Mouse (Mus musculus) E14TG2a.4 (cell line): Measurements from ENCODE around the gene Plcl2.

Source experiments
- H3K27me3 ChIP-seq: 2 replicates; pipeline ENCODE4 v1.6.1; 2014; ENCODE audit warnings: low read length, control low read depth; ENCODE audit not compliant: insufficient read depth
- H3K36me3 ChIP-seq: 2 replicates; pipeline ENCODE4 v1.6.1; 2014; ENCODE audit warnings: low read length, control low read depth; ENCODE audit not compliant: insufficient read depth
- H3K4me1 ChIP-seq: replicated peaks from 2 replicates; pipeline ENCODE4 v1.6.1; 2014; ENCODE audit warnings: low read depth, low read length, control low read depth
- H3K4me3 ChIP-seq: replicated peaks from 2 replicates; pipeline ENCODE4 v1.5.1; 2014; ENCODE audit warnings: mild to moderate bottlenecking, low read length
- H3K9me3 ChIP-seq: 2 replicates; pipeline ENCODE4 v1.6.1; 2014; ENCODE audit warnings: low read length, control low read depth
- CTCF ChIP-seq: conservative IDR thresholded peaks from 2 replicates; pipeline ENCODE4 v1.5.1; 2014; ENCODE audit warnings: low read length
- NANOG ChIP-seq: IDR thresholded peaks from 2 replicates; pipeline ENCODE4 v1.6.1; 2014; ENCODE audit warnings: borderline replicate concordance, low read length, mixed read lengths
- POU5F1 ChIP-seq: IDR thresholded peaks from 2 replicates; pipeline ENCODE4 v1.6.1; 2014; ENCODE audit warnings: low read length, borderline replicate concordance

Plcl2 gene

DNA sequence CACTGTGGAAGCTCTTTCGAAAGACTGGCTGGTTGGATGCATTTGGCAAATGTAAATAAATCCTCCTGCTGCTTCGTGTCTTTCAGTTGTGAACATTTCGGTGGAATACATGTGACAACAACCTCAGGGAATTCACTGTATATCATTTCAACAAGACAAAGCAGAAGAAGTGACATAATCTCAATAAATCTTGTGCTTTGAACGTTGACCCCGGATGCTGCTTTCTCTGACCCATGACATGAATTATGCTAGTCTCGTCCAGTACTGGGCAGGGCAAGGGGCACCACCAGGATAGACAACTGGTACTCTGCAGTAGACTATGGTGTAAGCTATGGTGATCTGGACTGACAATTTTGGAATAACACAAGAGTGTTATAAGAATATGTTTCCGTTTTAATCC is 28.3 kb upstream of the Plcl2 start:
- H3K4me3 ChIP-seq: no peak overlapping the region
- no peaks in the 10 kb centered on the region for H3K27me3 ChIP-seq
- TF ChIP-seq NANOG (no peak), CTCF (no peak), POU5F1 (no peak)
- no peaks in the 10 kb centered on the region for H3K9me3 ChIP-seq
- no peaks in the 10 kb centered on the region for H3K4me1 ChIP-seq
- no peaks in the 10 kb centered on the region for H3K36me3 ChIP-seq

DNA sequence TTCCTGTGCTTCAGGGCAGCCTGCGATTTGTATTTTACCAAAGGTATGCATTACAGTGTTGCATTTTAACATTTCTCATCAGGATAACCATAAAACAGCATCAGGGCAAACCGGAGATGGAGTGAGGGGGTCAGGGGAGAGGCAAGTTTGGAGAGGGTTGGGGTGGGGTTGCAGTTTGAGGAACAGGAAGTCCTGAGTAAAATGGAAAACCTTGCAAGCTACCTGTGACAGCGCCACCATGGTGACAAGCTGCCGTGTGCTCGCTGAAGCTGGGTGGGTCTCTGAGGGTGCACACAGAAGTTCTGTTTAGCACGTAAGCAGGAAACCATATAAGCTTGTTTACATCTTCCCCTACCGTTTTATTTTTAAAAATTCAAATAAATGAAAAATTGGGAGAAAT is 25.5 kb upstream of the Plcl2 start:
- no peaks in the 10 kb centered on the region for H3K4me1 ChIP-seq
- no peaks in the 10 kb centered on the region for H3K27me3 ChIP-seq
- no peaks in the 10 kb centered on the region for H3K9me3 ChIP-seq
- no peak overlapping the region for H3K4me3 ChIP-seq
- H3K36me3 ChIP-seq: no peaks in the 10 kb centered on the region
- no peak for TF ChIP-seq NANOG
- TF ChIP-seq CTCF: no peak
- TF ChIP-seq POU5F1: no peak

DNA sequence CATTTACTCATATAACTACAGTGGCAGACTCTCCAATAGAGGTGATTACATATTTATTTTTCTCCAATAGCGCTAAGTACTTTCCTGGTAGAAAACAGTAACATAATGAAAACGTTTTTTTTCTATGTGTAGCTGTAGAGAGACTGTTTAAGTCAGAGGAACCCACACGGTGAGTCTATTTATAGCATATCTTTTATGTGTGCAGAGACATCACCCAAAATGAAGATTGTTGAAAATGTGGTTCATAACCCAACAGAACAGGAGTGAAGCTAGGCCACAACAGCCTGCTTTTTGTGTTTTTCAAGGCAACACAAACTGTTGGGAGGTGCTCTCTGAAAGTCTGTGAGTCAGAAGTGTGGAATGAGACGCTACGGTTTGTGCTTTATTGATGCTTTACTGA is 24.2 kb upstream of the Plcl2 start:
- Histone ChIP-seq H3K9me3 (no peaks in the 10 kb centered on the region), H3K27me3 (no peaks in the 10 kb centered on the region), H3K4me3 (no peak overlapping the region), H3K36me3 (no peaks in the 10 kb centered on the region), H3K4me1 (no peaks in the 10 kb centered on the region)
- TF ChIP-seq POU5F1 (no peak), NANOG (no peak), CTCF (no peak)

DNA sequence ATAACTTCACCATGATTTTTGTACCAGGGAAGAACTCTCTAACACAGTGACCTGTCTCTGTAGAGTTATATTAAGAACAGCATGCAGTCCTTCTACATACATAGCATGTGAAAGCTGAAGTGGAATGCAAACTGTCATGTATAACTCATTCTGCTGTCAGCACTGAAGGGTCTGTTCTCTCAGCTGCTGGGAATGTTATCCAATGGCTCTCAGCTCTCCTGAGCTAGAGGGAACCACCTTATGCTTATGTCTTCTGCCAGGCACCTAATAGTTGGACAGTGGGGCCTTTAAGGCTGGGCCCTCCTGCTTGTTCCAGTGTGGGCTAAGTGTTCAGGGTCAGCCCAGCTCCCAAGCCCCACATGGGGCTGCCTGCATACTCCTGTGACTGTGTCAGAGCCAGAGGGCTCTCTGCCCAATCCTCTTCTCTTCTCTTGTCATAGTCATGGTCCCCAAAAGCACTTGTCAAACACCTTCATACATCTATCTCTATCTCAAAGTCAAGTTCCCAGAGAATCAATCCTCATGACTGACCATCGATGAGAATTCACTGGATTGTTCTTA is 22.1 kb upstream of the Plcl2 start:
- H3K27me3 ChIP-seq: no peaks in the 10 kb centered on the region
- no peak overlapping the region for H3K4me3 ChIP-seq
- TF ChIP-seq CTCF: no peak
- TF ChIP-seq NANOG: no peak
- TF ChIP-seq POU5F1: no peak
- H3K9me3 ChIP-seq: no peaks in the 10 kb centered on the region
- H3K4me1 ChIP-seq: no peaks in the 10 kb centered on the region
- no peaks in the 10 kb centered on the region for H3K36me3 ChIP-seq

DNA sequence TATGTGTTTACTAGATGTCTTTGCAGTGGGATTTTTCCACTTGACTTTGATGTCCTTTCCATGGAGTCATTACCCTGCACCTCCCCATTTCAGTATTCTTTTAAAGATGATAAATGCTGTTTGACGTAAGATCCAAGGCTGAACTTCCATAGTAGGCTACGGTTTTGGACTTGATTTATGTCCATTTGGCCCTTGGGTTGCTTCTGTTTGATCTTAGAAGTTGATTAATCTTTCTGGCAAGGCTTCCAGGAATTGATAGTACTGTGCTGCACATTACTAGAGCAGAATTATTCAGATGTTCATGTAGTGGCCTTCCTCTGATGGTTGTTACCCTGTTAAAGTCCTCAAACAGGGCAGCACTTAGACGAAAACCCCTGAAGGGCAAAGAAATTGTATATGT is 21.5 kb upstream of the Plcl2 start:
- no peaks in the 10 kb centered on the region for H3K36me3 ChIP-seq
- H3K27me3 ChIP-seq: no peaks in the 10 kb centered on the region
- no peak overlapping the region for H3K4me3 ChIP-seq
- H3K9me3 ChIP-seq: no peaks in the 10 kb centered on the region
- no peak for TF ChIP-seq NANOG
- no peak for TF ChIP-seq POU5F1
- no peak for TF ChIP-seq CTCF
- H3K4me1 ChIP-seq: no peaks in the 10 kb centered on the region

DNA sequence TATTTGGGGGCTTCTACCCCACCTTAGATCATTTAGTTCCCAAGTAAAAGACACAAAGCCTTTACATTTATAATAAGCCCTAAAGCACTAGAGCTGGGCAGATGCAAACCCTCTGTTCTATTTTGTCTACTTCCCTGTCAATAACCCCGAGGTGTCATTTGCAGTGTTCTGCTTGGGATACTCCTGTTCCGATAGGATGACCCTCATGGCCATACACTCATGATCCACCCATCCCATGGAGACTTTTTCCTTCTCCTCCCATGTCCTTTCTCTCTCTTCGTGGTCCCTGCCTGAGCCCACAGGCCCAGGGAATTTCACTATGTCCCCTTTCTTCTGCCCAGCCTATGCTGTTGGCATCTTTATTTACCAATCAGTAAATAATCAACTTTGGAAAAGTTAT is 20.8 kb upstream of the Plcl2 start:
- Histone ChIP-seq H3K9me3 (no peaks in the 10 kb centered on the region), H3K27me3 (no peaks in the 10 kb centered on the region)
- TF ChIP-seq POU5F1 (no peak), NANOG (no peak), CTCF (no peak)

DNA sequence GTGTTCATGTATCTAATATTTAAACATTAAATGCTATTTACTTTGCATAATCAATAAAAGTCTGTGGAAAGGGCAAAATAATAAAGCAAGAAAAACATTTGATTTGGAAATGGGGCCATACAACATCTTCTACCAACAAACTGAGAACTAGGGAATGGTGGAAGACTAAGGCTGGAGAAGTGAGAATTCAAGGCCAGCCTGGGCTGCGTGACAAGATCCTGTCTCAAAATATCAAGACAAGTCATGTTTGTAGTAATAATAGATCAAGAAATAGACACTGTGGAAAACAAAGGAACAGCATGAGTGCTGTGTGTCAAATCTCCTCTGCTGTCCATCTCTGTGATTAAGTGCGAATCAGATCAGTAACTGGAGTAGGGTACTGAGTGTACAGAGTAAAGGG is 20.3 kb upstream of the Plcl2 start:
- Histone ChIP-seq H3K36me3 (no peaks in the 10 kb centered on the region), H3K27me3 (no peaks in the 10 kb centered on the region), H3K4me1 (no peaks in the 10 kb centered on the region), H3K9me3 (no peaks in the 10 kb centered on the region), H3K4me3 (no peak overlapping the region)
- TF ChIP-seq NANOG (no peak), CTCF (no peak), POU5F1 (no peak)

More for the DNA sequence above, 20.8 kb upstream of the Plcl2 start:
- Histone ChIP-seq H3K4me3 (no peak overlapping the region), H3K36me3 (no peaks in the 10 kb centered on the region), H3K4me1 (no peaks in the 10 kb centered on the region)

DNA sequence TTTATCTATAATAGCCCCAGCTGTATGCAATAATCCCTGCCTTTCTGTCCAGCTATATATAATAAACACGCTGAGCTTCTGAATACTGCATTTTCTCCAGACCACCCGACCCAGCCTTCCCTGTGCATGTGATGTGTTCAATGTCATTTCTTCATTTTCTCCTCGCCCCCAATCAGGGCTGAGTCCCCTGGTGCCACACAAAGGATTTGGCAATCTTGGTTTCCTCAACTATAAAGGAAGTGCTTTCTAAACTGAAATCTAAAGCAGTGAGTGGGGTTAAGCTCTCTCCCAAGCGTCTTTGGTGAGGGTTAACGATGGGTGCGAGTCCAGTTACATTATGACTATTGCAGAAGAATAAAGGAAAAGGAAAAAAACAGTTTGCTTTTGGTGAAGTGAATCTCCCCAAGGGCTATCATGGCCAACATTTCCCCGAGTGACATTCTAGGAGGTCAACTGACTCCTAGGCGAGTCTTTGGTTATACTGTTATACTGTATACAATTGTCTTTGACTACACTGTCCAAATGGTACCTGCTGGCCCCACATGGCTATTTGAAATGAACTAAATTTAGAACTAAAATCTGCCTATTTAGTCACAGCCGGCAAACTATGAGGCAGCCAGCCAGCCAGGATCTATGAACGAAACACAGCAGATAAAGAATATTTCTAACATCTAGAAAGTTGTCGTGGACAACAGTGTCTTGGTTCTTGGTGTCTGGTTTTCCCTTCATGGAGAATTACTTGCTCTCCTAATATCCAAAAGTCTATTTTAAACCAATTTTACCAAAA is 18.4 kb upstream of the Plcl2 start:
- no peak overlapping the region for H3K4me3 ChIP-seq
- no peaks in the 10 kb centered on the region for H3K36me3 ChIP-seq
- no peak for TF ChIP-seq CTCF
- TF ChIP-seq POU5F1: no peak
- TF ChIP-seq NANOG: no peak
- H3K4me1 ChIP-seq: no peaks in the 10 kb centered on the region
- no peaks in the 10 kb centered on the region for H3K27me3 ChIP-seq
- H3K9me3 ChIP-seq: no peaks in the 10 kb centered on the region
